Mouse (Mus musculus) intestine, postnatal 0 days (tissue): ENCODE data around the gene Gm20662. TPM values are rescaled to one million over a fixed set of nuclear protein-coding genes. Genes with fewer than 3 reads are reported as not detected.
A peak's percentile ranks its signal among the peaks of the same experiment; 100 is the strongest.

Experiments used
- ATAC-seq: fragments of 200-750 bp; cut with Nextera tagmentation; 2 replicates; pipeline ENCODE4 v1.8.0; 2017; ENCODE audit warnings: mild to moderate bottlenecking, moderate TSS enrichment, moderate library complexity
- H3K27ac ChIP-seq: fragments of 300-500 bp; sonication (generic); 2 replicates; pipeline ENCODE4 v1.5.1; 2014; ENCODE audit warnings: mild to moderate bottlenecking, low read depth, low read length, moderate library complexity
- H3K27me3 ChIP-seq: fragments of 300-500 bp; sonication (generic); replicated peaks from 2 replicates; pipeline ENCODE4 v1.6.1; 2014; ENCODE audit warnings: low read length, mixed read lengths; ENCODE audit not compliant: control insufficient read depth, insufficient read depth
- H3K36me3 ChIP-seq: fragments of 300-500 bp; sonication (generic); 2 replicates; pipeline ENCODE4 v1.6.1; 2014; ENCODE audit warnings: mild to moderate bottlenecking, moderate library complexity; ENCODE audit not compliant: control insufficient read depth, insufficient read depth
- H3K4me1 ChIP-seq: fragments of 300-500 bp; sonication (generic); replicated peaks from 2 replicates; pipeline ENCODE4 v1.6.1; 2014; ENCODE audit warnings: antibody characterized with exemption, low read length, mixed read lengths; ENCODE audit not compliant: control insufficient read depth, insufficient read depth
- H3K4me2 ChIP-seq: fragments of 300-500 bp; sonication (generic); replicated peaks from 2 replicates; pipeline ENCODE4 v1.6.1; 2014; ENCODE audit warnings: low read depth, mild to moderate bottlenecking, moderate library complexity
- H3K4me3 ChIP-seq: fragments of 300-500 bp; sonication (generic); 2 replicates; pipeline ENCODE4 v1.5.1; 2014; ENCODE audit warnings: low read depth, low read length
- H3K9ac ChIP-seq: fragments of 300-500 bp; sonication (generic); 2 replicates; pipeline ENCODE4 v1.6.1; 2014; ENCODE audit warnings: mild to moderate bottlenecking, low read depth, low read length
- H3K9me3 ChIP-seq: fragments of 300-500 bp; sonication (generic); 2 replicates; pipeline ENCODE4 v1.6.1; 2016; ENCODE audit warnings: mixed run types; ENCODE audit not compliant: control insufficient read depth
- CTCF ChIP-seq: sonication (generic); IDR thresholded peaks from 2 replicates; pipeline ENCODE4 v1.5.1; 2016; ENCODE audit warnings: low read depth, mild to moderate bottlenecking, control low read depth, antibody characterized with exemption, moderate library complexity
- WGBS: fragments of 180-500 bp; shearing (Covaris S2); extraction: QIAGEN DNeasy Blood & Tissue Kit; methylation state at CpG from one replicate; pipeline ENCODE4 v1.1.7; 2014; 5-methylcytosine and 5-hydroxymethylcytosine counted together
- microRNA-seq: library from miRNA; unstranded; fragments of <30 nt; microRNA quantifications from one replicate; pipeline ENCODE4, GENCODE M21; 2016
- polyA plus RNA-seq: library from polyadenylated mRNA; unstranded; fragments of >200 nt; fragmentation: Nextera tagmentation; extraction: Ambion mirVana; gene quantifications from 2 replicates; pipeline ENCODE4 v1.2.1, GENCODE M21; 2015

The Gm20662 gene
- polyA plus RNA-seq, 1 experiment from 2014 or later: not detected

DNA sequence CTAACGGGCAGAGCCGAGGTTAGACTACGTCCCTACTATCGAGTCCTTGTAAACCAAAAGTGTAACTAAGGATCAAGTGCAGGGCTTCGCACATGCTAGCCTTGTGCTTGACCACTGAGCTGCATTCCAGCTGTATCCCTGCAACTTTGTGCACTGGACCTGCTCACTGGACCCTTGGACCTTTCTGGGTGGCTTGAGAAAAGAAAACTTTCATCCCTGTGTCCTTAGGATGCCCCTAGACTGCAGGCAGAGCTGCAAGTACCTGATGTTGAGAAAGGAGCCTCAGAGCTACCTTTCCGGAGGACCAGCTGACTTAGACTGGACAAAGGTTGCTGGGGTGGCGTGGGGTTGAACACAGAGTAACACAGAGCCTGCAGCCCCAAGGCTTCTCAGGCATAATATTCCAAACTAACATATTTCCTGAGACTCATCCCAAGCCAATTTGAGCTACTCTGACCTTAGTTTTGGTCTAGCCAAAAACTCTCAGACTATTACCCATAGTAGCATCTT, 94.5 kb downstream of the Gm20662 start:
- H3K9me3 ChIP-seq: no peaks in the 10 kb centered on the region
- H3K36me3 ChIP-seq: peaks cover 62% of the 10 kb centered on the region
- 92% methylated on average over 7 of the region's 7 CpGs for whole genome bisulfite sequencing
- H3K4me3 ChIP-seq: no peak overlapping the region
- H3K9ac ChIP-seq: no peak overlapping the region
- no peak overlapping the region for H3K4me2 ChIP-seq
- no peaks in the 10 kb centered on the region for H3K27me3 ChIP-seq
- no peak for ATAC-seq
- H3K4me1 ChIP-seq: peaks cover 5% of the 10 kb centered on the region; the same call in 1 of the 2 replicates
- TF ChIP-seq CTCF: no peak
- no peak overlapping the region for H3K27ac ChIP-seq

DNA sequence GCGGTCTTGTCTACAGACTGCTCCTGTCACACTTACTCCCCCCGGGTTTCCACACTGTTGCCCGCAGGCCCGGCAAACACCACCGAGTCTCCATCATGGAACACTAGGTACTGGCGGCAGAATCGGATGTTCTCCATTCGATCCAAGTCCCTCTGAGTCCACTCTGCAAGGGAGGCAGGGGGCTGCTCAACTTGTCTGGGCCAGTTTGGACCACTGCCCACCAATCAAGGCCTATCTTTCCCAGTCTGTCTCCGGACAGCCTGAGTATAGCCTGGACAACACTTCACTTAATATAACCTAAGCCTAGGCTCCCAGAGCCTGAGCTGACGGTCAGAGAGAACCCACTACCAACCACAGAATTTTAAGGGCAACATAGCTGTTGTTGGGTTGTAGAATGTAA, 97.4 kb downstream of the Gm20662 start:
- H3K36me3 ChIP-seq: peaks cover 33% of the 10 kb centered on the region
- peaks cover 8% of the 10 kb centered on the region; the same call in 1 of the 2 replicates for H3K4me1 ChIP-seq
- peak overlapping the region; percentile 93 for H3K4me2 ChIP-seq
- no peaks in the 10 kb centered on the region for H3K27me3 ChIP-seq
- no peak for TF ChIP-seq CTCF
- H3K4me3 ChIP-seq: peak overlapping the region; percentile 87
- H3K9ac ChIP-seq: peak overlapping the region; percentile 91
- ATAC-seq: no peak
- H3K27ac ChIP-seq: peak overlapping the region; percentile 91
- 62% methylated on average over 10 of the region's 10 CpGs for WGBS
- H3K9me3 ChIP-seq: no peaks in the 10 kb centered on the region

- H3K4me3 ChIP-seq: peak within 1 kb of the TSS; percentile 87
- peak; percentile 92 for ATAC-seq
- peak; percentile 36 for TF ChIP-seq CTCF
These were observed 98.2 kb downstream of the Gm20662 start, which contains the start of gene Apeh for GRCm38 (mm10) chr9:108094184-108094941. Apeh (minus strand) TSS chr9:108094606.

More at GRCm38 (mm10) chr9:108094184-108094941, 98.2 kb downstream of the Gm20662 start, which contains the start of gene Apeh:
- Histone ChIP-seq H3K36me3 (peaks cover 25% of the 10 kb centered on the region), H3K4me1 (peaks cover 8% of the 10 kb centered on the region; the same call in 1 of the 2 replicates), H3K9me3 (no peaks in the 10 kb centered on the region), H3K4me2 (peak within 1 kb of the TSS; percentile 93), H3K9ac (peak within 1 kb of the TSS; percentile 91), H3K27me3 (no peaks in the 10 kb centered on the region), H3K27ac (peak within 1 kb of the TSS; percentile 91)
- WGBS: under 1% methylated on average over 52 of the region's 52 CpGs

Small RNA genes within 50 kb of the gene (microRNA-seq; reads per million reads assigned to microRNA genes)
- gene Mir7088: not detected

Other genes with a start within 250 kb of the Gm20662 start
- gene Rbm5, start 225.4 kb upstream of the Gm20662 start, polyA plus RNA-seq: 48.9 and 51.4 TPM in 2 replicates
- 21.1 and 26.2 TPM in 2 replicates for gene Rbm6, start 123.1 kb upstream of the Gm20662 start, polyA plus RNA-seq
- 31.6 and 34.7 TPM in 2 replicates for gene Mon1a, start 108.2 kb upstream of the Gm20662 start, polyA plus RNA-seq
- 7.1 and 8.8 TPM in 2 replicates for gene Mst1r, start 89.5 kb upstream of the Gm20662 start, polyA plus RNA-seq
- not detected in 2 replicates for gene Actl11, start 67.9 kb upstream of the Gm20662 start, polyA plus RNA-seq
- 0.37 and 0.42 TPM in 2 replicates for gene Camkv, start 60.7 kb upstream of the Gm20662 start, polyA plus RNA-seq
- gene Traip, start 46.2 kb upstream of the Gm20662 start, polyA plus RNA-seq: 3.2 and 3.7 TPM in 2 replicates
- 43.8 and 50.6 TPM in 2 replicates for gene Uba7, start 20.8 kb upstream of the Gm20662 start, polyA plus RNA-seq
- gene Gm20661, start 13.3 kb upstream of the Gm20662 start, polyA plus RNA-seq: 0.39 and 0.88 TPM in 2 replicates
- gene Inka1, start 10.5 kb upstream of the Gm20662 start, polyA plus RNA-seq: 17.3 and 19.4 TPM in 2 replicates
- gene Cdhr4, start 3.9 kb upstream of the Gm20662 start, polyA plus RNA-seq: 1.6 and 2.0 TPM in 2 replicates
- gene Ip6k1, start 6.2 kb downstream of the Gm20662 start, polyA plus RNA-seq: 27.9 and 30.5 TPM in 2 replicates
- gene Gmppb, start 52.9 kb downstream of the Gm20662 start, polyA plus RNA-seq: 146 and 154 TPM in 2 replicates
- gene Amigo3, start 56.8 kb downstream of the Gm20662 start, polyA plus RNA-seq: 4.4 and 4.8 TPM in 2 replicates
- gene Mst1, start 84.1 kb downstream of the Gm20662 start, polyA plus RNA-seq: 0.78 and 0.84 TPM in 2 replicates
- gene Rnf123, start 87.0 kb downstream of the Gm20662 start, polyA plus RNA-seq: 17.2 and 18.2 TPM in 2 replicates
- gene Apeh, start 98.3 kb downstream of the Gm20662 start, polyA plus RNA-seq: 82.6 and 98.4 TPM in 2 replicates
- 1.6 and 1.9 TPM in 2 replicates for gene Bsn, start 194.0 kb downstream of the Gm20662 start, polyA plus RNA-seq